Mouse (Mus musculus) spleen, adult 10 weeks (tissue): ENCODE results near the gene Ank3. TPM values are rescaled to one million over a fixed set of nuclear protein-coding genes. Genes with fewer than 3 reads are reported as not detected.

Experiments
- polyA plus RNA-seq: library from polyadenylated mRNA; stranded (reverse); fragments of 350-450 nt; fragmentation: Illumina TruSeq; extraction: RNeasy Lipid Tissue Mini Kit (QIAGEN cat#74804); gene quantifications from one replicate; pipeline ENCODE4 v1.2.3, GENCODE M21; 2015; ENCODE audit warnings: low replicate concordance; ENCODE audit not compliant: insufficient read depth

The Ank3 gene
- polyA plus RNA-seq, result 4.1 TPM

GRCm38 (mm10) chr10:69398763-69399590 is at the start of gene Ank3:
Gene Ank3, plus strand, starts transcription at chr10:69398773.

GRCm38 (mm10) chr10:69352212-69353085 is 46.1 kb upstream of the Ank3 start, which contains the start of gene Cdk1:
Gene Cdk1, minus strand, starts transcription at chr10:69352938.

Other genes with a start within 250 kb of the Ank3 start
- 11.5 TPM for gene Rhobtb1, start 247.3 kb upstream of the Ank3 start, polyA plus RNA-seq
- gene A930033H14Rik, start 185.7 kb upstream of the Ank3 start, polyA plus RNA-seq, result 2.7 TPM
- gene Cdk1, start 45.8 kb upstream of the Ank3 start, polyA plus RNA-seq, result 47.0 TPM